Mouse (Mus musculus) lung, adult 18-20 months (tissue): ENCODE data around the gene Dync2h1.
"Not testable (repeated sequence)": the region's sequence is repeated elsewhere in the genome, so short reads cannot be mapped to it uniquely, and the experiment has no call there.

Source experiments
- DNase-seq, 2 experiments: peaks; one replicate each; pipeline ENCODE4 v3.0.0; 2022; ENCODE audit warnings: mixed read lengths in 2 of 2

Dync2h1 gene

GRCm38 (mm10) chr9:7014733-7015132 is 169.5 kb downstream of the Dync2h1 start:
- DNase-seq: no peak

- DNase-seq: no peak
These were observed 174.5 kb downstream of the Dync2h1 start for GRCm38 (mm10) chr9:7009785-7010184.

- no peak for DNase-seq
These were observed 189.4 kb downstream of the Dync2h1 start for GRCm38 (mm10) chr9:6994865-6995264.

GRCm38 (mm10) chr9:6994275-6994674 is 190.0 kb downstream of the Dync2h1 start:
- DNase-seq: no peak

- no peak for DNase-seq
These were observed 195.2 kb downstream of the Dync2h1 start for GRCm38 (mm10) chr9:6988893-6989685.

GRCm38 (mm10) chr9:6986161-6986560 is 198.1 kb downstream of the Dync2h1 start:
- no peak for DNase-seq

- peak; percentile 8 to 47 for DNase-seq
These were observed 215.1 kb downstream of the Dync2h1 start for GRCm38 (mm10) chr9:6969171-6969570.

GRCm38 (mm10) chr9:6965006-6965405 is 219.2 kb downstream of the Dync2h1 start:
- peak; percentile 39 to 66 for DNase-seq

- no peak for DNase-seq
These were observed 225.9 kb downstream of the Dync2h1 start for GRCm38 (mm10) chr9:6958311-6958710.

GRCm38 (mm10) chr9:6927399-6928035 is 256.7 kb downstream of the Dync2h1 start:
- no peak for DNase-seq

- no peak for DNase-seq
These were observed 270.8 kb downstream of the Dync2h1 start for GRCm38 (mm10) chr9:6913471-6913870.

- not testable (repeated sequence) for DNase-seq
These were observed 273.7 kb downstream of the Dync2h1 start for GRCm38 (mm10) chr9:6910537-6910936.

GRCm38 (mm10) chr9:6901620-6902019 is 282.6 kb downstream of the Dync2h1 start:
- no peak for DNase-seq

GRCm38 (mm10) chr9:6891331-6891730 is 292.9 kb downstream of the Dync2h1 start:
- DNase-seq: no peak

GRCm38 (mm10) chr9:6881187-6881984 is 302.9 kb downstream of the Dync2h1 start:
- no peak for DNase-seq
